Mouse (Mus musculus) E14TG2a.4 (cell line): Measurements from ENCODE around the gene Prkab1.

Experiments used
- H3K27me3 ChIP-seq: 2 replicates; pipeline ENCODE4 v1.6.1; 2014; ENCODE audit warnings: low read length, control low read depth; ENCODE audit not compliant: insufficient read depth
- H3K36me3 ChIP-seq: 2 replicates; pipeline ENCODE4 v1.6.1; 2014; ENCODE audit warnings: low read length, control low read depth; ENCODE audit not compliant: insufficient read depth
- H3K4me1 ChIP-seq: replicated peaks from 2 replicates; pipeline ENCODE4 v1.6.1; 2014; ENCODE audit warnings: low read depth, low read length, control low read depth
- H3K4me3 ChIP-seq: replicated peaks from 2 replicates; pipeline ENCODE4 v1.5.1; 2014; ENCODE audit warnings: mild to moderate bottlenecking, low read length
- H3K9me3 ChIP-seq: 2 replicates; pipeline ENCODE4 v1.6.1; 2014; ENCODE audit warnings: low read length, control low read depth
- CTCF ChIP-seq: conservative IDR thresholded peaks from 2 replicates; pipeline ENCODE4 v1.5.1; 2014; ENCODE audit warnings: low read length
- NANOG ChIP-seq: IDR thresholded peaks from 2 replicates; pipeline ENCODE4 v1.6.1; 2014; ENCODE audit warnings: borderline replicate concordance, low read length, mixed read lengths
- POU5F1 ChIP-seq: IDR thresholded peaks from 2 replicates; pipeline ENCODE4 v1.6.1; 2014; ENCODE audit warnings: low read length, borderline replicate concordance

The Prkab1 gene

GRCm38 (mm10) chr5:116004271-116004670, 20.0 kb downstream of the Prkab1 start:
- H3K27me3 ChIP-seq = no peaks in the 10 kb centered on the region
- H3K4me3 ChIP-seq = peak overlapping the region; percentile 69
- peaks cover 40% of the 10 kb centered on the region for H3K36me3 ChIP-seq
- peaks cover 55% of the 10 kb centered on the region for H3K4me1 ChIP-seq
- TF ChIP-seq CTCF (no peak), POU5F1 (no peak), NANOG (no peak)
- no peaks in the 10 kb centered on the region for H3K9me3 ChIP-seq

- Histone ChIP-seq H3K9me3 (no peaks in the 10 kb centered on the region), H3K36me3 (peaks cover 44% of the 10 kb centered on the region), H3K4me3 (peak overlapping the region; percentile 69), H3K4me1 (peaks cover 52% of the 10 kb centered on the region), H3K27me3 (no peaks in the 10 kb centered on the region)
- TF ChIP-seq POU5F1 (no peak), CTCF (no peak), NANOG (no peak)
Observed at GRCm38 (mm10) chr5:116003825-116004224, 20.5 kb downstream of the Prkab1 start.

GRCm38 (mm10) chr5:116003154-116003553, 21.2 kb downstream of the Prkab1 start:
- TF ChIP-seq NANOG = no peak
- no peak for TF ChIP-seq CTCF
- TF ChIP-seq POU5F1 = no peak
- Histone ChIP-seq H3K9me3 (no peaks in the 10 kb centered on the region), H3K4me1 (peaks cover 49% of the 10 kb centered on the region), H3K36me3 (peaks cover 44% of the 10 kb centered on the region), H3K4me3 (peak overlapping the region; percentile 69), H3K27me3 (no peaks in the 10 kb centered on the region)

DNA sequence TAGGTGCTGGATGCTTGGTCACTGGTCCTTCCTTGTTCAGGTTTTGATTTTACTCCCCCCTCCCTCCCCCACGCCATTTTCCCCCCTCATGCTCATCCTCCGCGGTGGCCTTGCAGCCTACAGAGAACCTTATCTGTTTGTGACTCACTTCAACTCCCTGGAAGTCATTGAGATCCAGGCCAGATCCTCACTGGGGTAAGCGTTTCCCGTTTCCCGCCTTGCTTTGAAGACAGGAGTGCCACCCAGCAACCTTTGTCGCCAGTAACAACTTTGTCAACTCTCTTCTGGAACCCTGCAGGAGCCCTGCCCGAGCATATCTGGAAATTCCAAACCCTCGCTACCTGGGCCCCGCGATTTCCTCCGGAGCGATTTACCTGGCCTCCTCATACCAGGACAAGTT, 26.9 kb downstream of the Prkab1 start:
- Histone ChIP-seq H3K9me3 (peaks cover 19% of the 10 kb centered on the region), H3K4me3 (no peak overlapping the region), H3K4me1 (peaks cover 8% of the 10 kb centered on the region), H3K27me3 (no peaks in the 10 kb centered on the region), H3K36me3 (peaks cover 84% of the 10 kb centered on the region)
- TF ChIP-seq CTCF (no peak), NANOG (no peak), POU5F1 (no peak)

GRCm38 (mm10) chr5:115994101-115994500, 30.2 kb downstream of the Prkab1 start:
- no peak for TF ChIP-seq POU5F1
- no peak for TF ChIP-seq NANOG
- TF ChIP-seq CTCF = no peak
- Histone ChIP-seq H3K4me1 (peaks cover 8% of the 10 kb centered on the region), H3K9me3 (peaks cover 19% of the 10 kb centered on the region), H3K27me3 (no peaks in the 10 kb centered on the region), H3K36me3 (peaks cover 89% of the 10 kb centered on the region), H3K4me3 (no peak overlapping the region)

- Histone ChIP-seq H3K27me3 (no peaks in the 10 kb centered on the region), H3K4me1 (peaks cover 21% of the 10 kb centered on the region), H3K4me3 (no peak overlapping the region), H3K36me3 (peaks cover 96% of the 10 kb centered on the region), H3K9me3 (peaks cover 19% of the 10 kb centered on the region)
- no peak for TF ChIP-seq CTCF
- TF ChIP-seq NANOG = no peak
- TF ChIP-seq POU5F1 = no peak
Observed at GRCm38 (mm10) chr5:115991717-115992116, 32.6 kb downstream of the Prkab1 start.

DNA sequence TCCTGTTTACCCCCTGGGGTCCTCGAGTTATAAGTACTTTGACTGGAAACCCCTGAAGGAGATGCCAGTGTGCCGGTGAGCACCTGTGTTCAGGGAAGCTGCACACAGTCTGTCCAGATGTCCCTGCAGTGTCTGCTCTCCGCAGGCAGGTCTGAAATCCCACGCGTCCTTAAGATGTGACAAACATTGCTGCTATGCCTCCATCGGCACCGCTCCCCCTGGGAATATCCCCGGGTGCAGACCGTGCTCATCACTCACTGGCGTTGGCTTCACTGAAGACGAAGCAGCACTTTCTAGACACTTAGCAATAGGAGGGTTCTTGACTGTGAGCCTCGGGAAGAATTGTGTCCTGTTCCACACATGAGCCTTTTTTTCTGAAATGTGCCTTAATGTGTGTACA, 37.0 kb downstream of the Prkab1 start:
- peaks cover 92% of the 10 kb centered on the region for H3K36me3 ChIP-seq
- H3K27me3 ChIP-seq = no peaks in the 10 kb centered on the region
- no peak overlapping the region for H3K4me3 ChIP-seq
- TF ChIP-seq NANOG = no peak
- no peak for TF ChIP-seq POU5F1
- TF ChIP-seq CTCF = no peak
- H3K4me1 ChIP-seq = peaks cover 51% of the 10 kb centered on the region
- no peaks in the 10 kb centered on the region for H3K9me3 ChIP-seq

GRCm38 (mm10) chr5:115985101-115985500, 39.2 kb downstream of the Prkab1 start:
- no peaks in the 10 kb centered on the region for H3K27me3 ChIP-seq
- TF ChIP-seq CTCF = no peak
- no peak for TF ChIP-seq NANOG
- no peak for TF ChIP-seq POU5F1
- H3K4me1 ChIP-seq = peaks cover 70% of the 10 kb centered on the region
- H3K4me3 ChIP-seq = no peak overlapping the region
- H3K36me3 ChIP-seq = peaks cover 90% of the 10 kb centered on the region
- H3K9me3 ChIP-seq = no peaks in the 10 kb centered on the region

DNA sequence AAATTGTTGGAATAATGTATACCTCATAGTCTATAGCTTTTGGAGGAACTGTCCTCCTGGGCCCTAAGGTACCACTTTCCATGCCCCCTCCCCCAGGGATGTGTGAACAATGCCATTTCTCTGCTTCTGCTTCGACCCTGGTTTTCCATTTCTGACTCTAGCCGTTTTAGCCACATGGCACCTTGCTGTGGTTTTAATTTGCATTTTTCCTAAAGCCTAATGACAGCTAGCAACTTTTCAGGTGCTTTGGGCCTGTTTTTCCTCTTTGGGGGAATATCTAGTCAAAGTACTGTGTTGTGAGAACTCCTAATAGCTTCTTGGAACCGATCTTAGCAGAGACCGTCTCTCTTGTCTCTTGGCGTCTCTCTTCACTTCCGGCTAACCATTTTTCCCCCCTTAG, 39.9 kb downstream of the Prkab1 start:
- Histone ChIP-seq H3K27me3 (no peaks in the 10 kb centered on the region), H3K4me1 (peaks cover 77% of the 10 kb centered on the region)
- TF ChIP-seq CTCF = no peak
- TF ChIP-seq NANOG = no peak
- no peak for TF ChIP-seq POU5F1

More for the DNA sequence above, 39.9 kb downstream of the Prkab1 start:
- no peak overlapping the region for H3K4me3 ChIP-seq
- no peaks in the 10 kb centered on the region for H3K9me3 ChIP-seq
- peaks cover 90% of the 10 kb centered on the region for H3K36me3 ChIP-seq
